Mouse (Mus musculus): Measurements from ENCODE around the gene Idh2.

- no peak for TF ChIP-seq POLR2A (IDR thresholded peaks at IDR 0.05; ENCODE audit: low read depth, low read length)
- no peak for TF ChIP-seq CTCF (IDR thresholded peaks at IDR 0.05; ENCODE audit: borderline replicate concordance, insufficient read depth, low read length)
These were observed 28.4 kb upstream of the Idh2 start for GRCm38 (mm10) chr7:80143331-80144273.

All from embryonic fibroblast, embryonic 13.5 days (primary cell).